Mouse (Mus musculus) kidney, embryonic 16.5 days (tissue): ENCODE data around the gene Slc16a11. TPM values are rescaled to one million over a fixed set of nuclear protein-coding genes. Genes with fewer than 3 reads are reported as not detected.

Experiments used
- ATAC-seq: fragments of 200-750 bp; cut with Nextera tagmentation; 2 replicates; pipeline ENCODE4 v1.8.0; 2017; ENCODE audit warnings: moderate TSS enrichment; ENCODE audit not compliant: low FRiP score, low TSS enrichment
- H3K27ac ChIP-seq: fragments of 300-500 bp; sonication (generic); 2 replicates; pipeline ENCODE4 v1.5.1; 2014; ENCODE audit warnings: low read length
- H3K27me3 ChIP-seq: fragments of 300-500 bp; sonication (generic); 2 replicates; pipeline ENCODE4 v1.6.1; 2014; ENCODE audit warnings: low read length, control low read depth, mixed read lengths; ENCODE audit not compliant: insufficient read depth
- H3K36me3 ChIP-seq: fragments of 300-500 bp; sonication (generic); 2 replicates; pipeline ENCODE4 v1.6.1; 2014; ENCODE audit warnings: low read length, control low read depth, mixed read lengths; ENCODE audit not compliant: insufficient read depth
- H3K4me1 ChIP-seq: fragments of 300-500 bp; sonication (generic); 2 replicates; pipeline ENCODE4 v1.6.1; 2014; ENCODE audit warnings: low read length, control low read depth, mixed read lengths; ENCODE audit not compliant: insufficient read depth
- H3K4me2 ChIP-seq: fragments of 300-500 bp; sonication (generic); replicated peaks from 2 replicates; pipeline ENCODE4 v1.6.1; 2014; ENCODE audit warnings: low read depth, low read length
- H3K4me3 ChIP-seq: fragments of 300-500 bp; sonication (generic); 2 replicates; pipeline ENCODE4 v1.5.1; 2014; ENCODE audit warnings: mild to moderate bottlenecking, low read length
- H3K9ac ChIP-seq: fragments of 300-500 bp; sonication (generic); replicated peaks from 2 replicates; pipeline ENCODE4 v1.6.1; 2014; ENCODE audit warnings: low read length
- H3K9me3 ChIP-seq: fragments of 300-500 bp; sonication (generic); 2 replicates; pipeline ENCODE4 v1.6.1; 2016; ENCODE audit warnings: low read length, control low read depth
- WGBS: fragments of 180-500 bp; shearing (Covaris S2); extraction: QIAGEN DNeasy Blood & Tissue Kit; methylation state at CpG from one replicate; pipeline ENCODE4 v1.1.7; 2014; 5-methylcytosine and 5-hydroxymethylcytosine counted together
- microRNA counts: library from miRNA; unstranded; fragments of <30 nt; microRNA quantifications from one replicate; lab custom pipeline; 2016
- microRNA-seq: library from miRNA; unstranded; fragments of <30 nt; microRNA quantifications from one replicate; pipeline ENCODE4, GENCODE M21; 2016
- polyA plus RNA-seq: library from polyadenylated mRNA; unstranded; fragments of >200 nt; fragmentation: Nextera tagmentation; extraction: Ambion mirVana; gene quantifications from 2 replicates; pipeline ENCODE4 v1.2.1, GENCODE M21; 2015

The Slc16a11 gene
- polyA plus RNA-seq, 1 experiment from 2014 or later: 5.5 TPM

DNA sequence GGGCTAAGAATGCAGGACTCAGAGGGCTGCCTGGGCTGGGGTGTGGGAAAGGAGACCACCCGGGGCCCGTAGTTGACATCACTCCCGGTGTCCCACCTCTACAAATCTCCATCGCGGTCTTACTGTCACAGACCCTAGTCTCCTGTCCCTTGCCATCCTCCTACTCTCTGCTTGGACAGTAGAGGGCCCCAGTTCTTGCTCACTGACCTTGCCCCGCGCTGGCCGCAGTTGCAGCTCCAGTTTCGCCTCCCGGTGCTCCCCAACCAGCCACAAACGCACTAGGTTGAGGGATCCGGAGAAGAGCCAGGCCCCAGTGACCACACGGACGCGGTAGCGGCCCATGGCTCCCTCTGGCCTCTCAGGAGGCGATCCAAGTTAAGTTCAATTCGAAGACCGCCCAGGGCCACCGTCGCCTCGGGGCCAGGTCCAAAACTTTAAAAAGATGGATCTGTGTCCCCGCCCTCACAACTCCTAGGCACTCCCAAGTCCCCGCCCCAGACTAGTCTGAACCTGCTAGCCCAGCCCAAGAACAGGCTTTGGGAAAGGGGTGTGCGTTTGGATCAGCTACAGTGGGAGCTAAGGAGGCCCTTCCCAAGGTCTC, 42.5 kb downstream of the Slc16a11 start, which contains the start of gene Alox12:
Gene Alox12, minus strand, starts transcription at position 423 of the 601 bp plus-strand sequence.
- peak within 1 kb of the TSS; percentile 60 for H3K4me2 ChIP-seq
- no peak within 1 kb of the TSS for H3K27ac ChIP-seq
- H3K9me3 ChIP-seq: no peaks in the 10 kb centered on the region
- WGBS: 1% methylated on average over 25 of the region's 25 CpGs
- H3K36me3 ChIP-seq: no peaks in the 10 kb centered on the region
- peak; percentile 77 for ATAC-seq
- peaks cover 36% of the 10 kb centered on the region for H3K27me3 ChIP-seq
- peak within 1 kb of the TSS; percentile 50 for H3K9ac ChIP-seq
- H3K4me3 ChIP-seq: peak within 1 kb of the TSS; percentile 43
- H3K4me1 ChIP-seq: peaks cover 5% of the 10 kb centered on the region; the same call in 1 of the 2 replicates

DNA sequence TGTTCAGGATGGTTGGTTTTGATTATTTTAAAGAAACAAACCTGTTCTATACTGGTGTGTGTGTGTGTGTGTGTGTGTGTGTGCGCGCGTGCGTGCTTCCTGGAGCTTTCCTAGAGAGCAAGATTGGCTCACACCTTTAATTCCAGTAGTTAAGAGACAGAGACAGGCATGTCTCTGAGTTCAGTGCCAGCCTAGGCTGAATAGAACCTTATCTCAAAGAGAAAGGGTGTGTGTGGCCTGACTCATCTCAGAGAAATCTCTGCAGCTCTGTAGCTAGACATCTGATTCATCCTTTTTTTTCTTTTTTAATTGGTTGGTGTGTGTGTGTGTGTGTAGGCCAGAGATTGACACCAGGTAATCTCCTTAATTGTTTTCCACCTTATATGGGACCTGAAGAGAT, 46.5 kb downstream of the Slc16a11 start:
- Histone ChIP-seq H3K4me2 (no peak overlapping the region), H3K9ac (no peak overlapping the region), H3K27ac (no peak overlapping the region), H3K4me3 (no peak overlapping the region), H3K27me3 (peaks cover 16% of the 10 kb centered on the region), H3K9me3 (no peaks in the 10 kb centered on the region), H3K4me1 (peaks cover 5% of the 10 kb centered on the region; the same call in 1 of the 2 replicates), H3K36me3 (no peaks in the 10 kb centered on the region)
- WGBS: 82% methylated on average over 4 of the region's 4 CpGs
- no peak for ATAC-seq

DNA sequence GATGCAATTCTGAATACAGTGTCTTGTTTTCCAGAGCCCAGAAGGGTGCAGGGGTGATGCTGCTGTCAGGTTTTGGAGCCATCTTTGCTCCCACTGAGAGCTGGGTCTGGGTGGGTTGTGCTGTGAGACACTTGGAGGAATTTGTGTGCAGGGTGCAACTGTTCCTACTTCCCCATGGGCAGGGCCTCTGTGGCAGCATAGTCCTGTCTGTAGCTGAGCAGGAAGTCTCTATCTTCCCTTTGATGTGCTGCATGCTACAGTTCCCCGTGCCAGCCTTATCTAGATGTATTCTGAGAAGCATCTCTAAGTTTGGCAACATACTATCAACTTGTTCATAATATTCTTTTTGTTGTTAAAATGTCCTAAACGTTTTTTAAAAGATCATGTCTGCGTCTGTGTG, 52.7 kb downstream of the Slc16a11 start:
- ATAC-seq: no peak
- Histone ChIP-seq H3K27me3 (no peaks in the 10 kb centered on the region), H3K9ac (no peak overlapping the region), H3K4me1 (no peaks in the 10 kb centered on the region), H3K9me3 (no peaks in the 10 kb centered on the region), H3K27ac (no peak overlapping the region), H3K4me2 (no peak overlapping the region), H3K4me3 (no peak overlapping the region), H3K36me3 (no peaks in the 10 kb centered on the region)
- 43% methylated on average over 3 of the region's 3 CpGs for WGBS

DNA sequence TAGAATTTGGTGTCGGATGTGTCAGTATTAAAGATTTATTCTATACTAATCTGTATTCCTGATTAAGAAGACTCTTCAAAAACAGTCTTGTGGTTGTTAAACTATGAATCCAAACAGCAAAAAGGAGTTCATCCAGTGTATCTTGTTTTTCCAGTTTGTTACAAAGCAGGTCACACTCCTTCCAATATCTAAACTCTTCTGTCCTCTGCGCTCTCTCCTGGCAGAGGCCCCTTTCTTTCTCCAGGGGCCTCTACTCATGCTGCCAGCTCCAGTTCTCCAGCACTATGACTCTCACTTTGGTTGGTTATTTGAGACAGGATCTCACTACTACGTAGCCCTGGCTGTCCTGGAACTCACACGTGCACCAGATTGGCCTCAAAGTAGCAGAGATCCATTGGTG, 53.3 kb downstream of the Slc16a11 start:
- Histone ChIP-seq H3K4me1 (no peaks in the 10 kb centered on the region), H3K27ac (no peak overlapping the region), H3K4me2 (no peak overlapping the region), H3K4me3 (no peak overlapping the region), H3K9me3 (no peaks in the 10 kb centered on the region), H3K36me3 (no peaks in the 10 kb centered on the region), H3K9ac (no peak overlapping the region), H3K27me3 (no peaks in the 10 kb centered on the region)
- WGBS: 62% methylated on average over 4 of the region's 4 CpGs
- no peak for ATAC-seq

MicroRNAs encoded within 50 kb of the gene (microRNA counts, 519-probe panel; counts per million panel counts)
- microRNA mmu-miR-195 (lab: Ali Mortazavi, UCI) (104 counts per million, percentile 35 among the panel's probes with 10 or more counts), microRNA mmu-miR-497 (lab: Ali Mortazavi, UCI) (2,224 counts per million, percentile 56 among the panel's probes with 10 or more counts)

Small RNA genes within 50 kb of the gene (microRNA-seq; reads per million reads assigned to microRNA genes)
- gene Mir195a: 660 reads per million, percentile 76 among the genes with 10 or more reads in this experiment
- not detected for gene Mir497
- not detected for gene Mir497b

Other genes starting within 250 kb of the Slc16a11 start
- 225 and 227 TPM in 2 replicates for gene Cldn7, start 248.0 kb upstream of the Slc16a11 start, polyA plus RNA-seq
- gene Ctdnep1, start 231.6 kb upstream of the Slc16a11 start, polyA plus RNA-seq: 35.7 and 35.8 TPM in 2 replicates
- 124 and 128 TPM in 2 replicates for gene Elp5, start 230.2 kb upstream of the Slc16a11 start, polyA plus RNA-seq
- 437 and 481 TPM in 2 replicates for gene Gabarap, start 221.6 kb upstream of the Slc16a11 start, polyA plus RNA-seq
- gene Phf23, start 217.0 kb upstream of the Slc16a11 start, polyA plus RNA-seq: 69.1 and 74.5 TPM in 2 replicates
- gene Dvl2, start 212.2 kb upstream of the Slc16a11 start, polyA plus RNA-seq: 39.1 and 40.7 TPM in 2 replicates
- 107 and 114 TPM in 2 replicates for gene Acadvl, start 197.3 kb upstream of the Slc16a11 start, polyA plus RNA-seq
- 9.3 and 13.2 TPM in 2 replicates for gene Dlg4, start 195.8 kb upstream of the Slc16a11 start, polyA plus RNA-seq
- gene Asgr1, start 158.7 kb upstream of the Slc16a11 start, polyA plus RNA-seq: 1.3 and 1.4 TPM in 2 replicates
- 0.17 and 0.19 TPM in 2 replicates for gene Asgr2, start 120.1 kb upstream of the Slc16a11 start, polyA plus RNA-seq
- gene Mgl2, start 82.4 kb upstream of the Slc16a11 start, polyA plus RNA-seq: 0.31 and 0.36 TPM in 2 replicates
- 0.67 and 0.80 TPM in 2 replicates for gene Clec10a, start 56.6 kb upstream of the Slc16a11 start, polyA plus RNA-seq
- gene Slc16a13, start 8.3 kb downstream of the Slc16a11 start, polyA plus RNA-seq: 18.6 and 19.3 TPM in 2 replicates
- 27.4 and 31.3 TPM in 2 replicates for gene Bcl6b, start 17.0 kb downstream of the Slc16a11 start, polyA plus RNA-seq
- gene 0610010K14Rik, start 25.2 kb downstream of the Slc16a11 start, polyA plus RNA-seq: 170 and 173 TPM in 2 replicates
- gene Gm21988, start 27.1 kb downstream of the Slc16a11 start, polyA plus RNA-seq: 10.5 and 11.5 TPM in 2 replicates
- 235 and 255 TPM in 2 replicates for gene Rnasek, start 27.1 kb downstream of the Slc16a11 start, polyA plus RNA-seq
- gene Alox12, start 42.6 kb downstream of the Slc16a11 start, polyA plus RNA-seq: 6.5 and 6.9 TPM in 2 replicates
- gene Alox12e, start 109.9 kb downstream of the Slc16a11 start, polyA plus RNA-seq: 0.07 and 0.09 TPM in 2 replicates
- 2.0 TPM in 2 replicates for gene Alox15, start 139.3 kb downstream of the Slc16a11 start, polyA plus RNA-seq
- gene Pelp1, start 197.3 kb downstream of the Slc16a11 start, polyA plus RNA-seq: 40.3 and 41.9 TPM in 2 replicates
- gene Arrb2, start 219.9 kb downstream of the Slc16a11 start, polyA plus RNA-seq: 15.3 and 19.0 TPM in 2 replicates
- gene Med11, start 239.2 kb downstream of the Slc16a11 start, polyA plus RNA-seq: 43.9 and 46.3 TPM in 2 replicates
- 1.4 and 1.5 TPM in 2 replicates for gene Zmynd15, start 246.7 kb downstream of the Slc16a11 start, polyA plus RNA-seq
- gene Cxcl16, start 247.2 kb downstream of the Slc16a11 start, polyA plus RNA-seq: 9.1 and 9.7 TPM in 2 replicates